ENCODE assay signal across 14 mouse cellular contexts in genomic region chr13:103095491-103095890, GRCm38 (mm10).
A peak's percentile ranks its signal among the peaks of the same experiment; 100 is the strongest.
DNase-seq lines count a peak whose midpoint lies in the region; ATAC-seq and TF ChIP-seq lines count a peak whose summit lies in the region.
"Had no signal": no experiment of that assay in that cellular context is flagged by ENCODE, and none has a peak within 500 bp of the region (broad histone marks: within the 10 kb centered on the region; RNA-seq: fewer than 3 reads in every experiment).

No protein-coding gene starts in this region.

- H3K4me3 ChIP-seq in heart, embryonic 15.5 days, result peak overlapping the region; percentile 70
- peak overlapping the region; percentile 26; the same call in 1 of the 2 replicates for H3K4me3 ChIP-seq in lung, embryonic 16.5 days (ENCODE audit: low read length)
- no peak overlapping the region for H3K4me3 ChIP-seq in lung, adult 2 months (replicated peaks; ENCODE audit: extremely low read depth, low read depth, low read length)
- peak overlapping the region; percentile 14 for H3K4me3 ChIP-seq in midbrain, embryonic 16.5 days (ENCODE audit: low read depth, low read length)

- H3K36me3 ChIP-seq in heart, embryonic 15.5 days, result no peaks in the 10 kb centered on the region
- no peaks in the 10 kb centered on the region for H3K36me3 ChIP-seq in lung, embryonic 16.5 days (ENCODE audit: control insufficient read depth, insufficient read depth, low read length)
- no peaks in the 10 kb centered on the region for H3K36me3 ChIP-seq in midbrain, embryonic 16.5 days (ENCODE audit: control insufficient read depth, insufficient read depth, low read length)
- H3K36me3 ChIP-seq: embryonic facial prominence, embryonic 13.5 days; forebrain, embryonic 15.5 days; stomach, embryonic 15.5 days had no signal

- TF ChIP-seq CTCF in lung, adult 2 months (IDR thresholded peaks at IDR 0.05; ENCODE audit: insufficient read depth, low read length), result no peak

- no peak for ATAC-seq in heart, embryonic 15.5 days (replicated peaks; ENCODE audit: insufficient number of reproducible peaks, insufficient read depth, low FRiP score, low read depth)
- no peak for ATAC-seq in lung, embryonic 16.5 days (ENCODE audit: low read depth)
- ATAC-seq in granulocyte monocyte progenitor cell, adult 5-6 weeks (replicated peaks; ENCODE audit: poor library complexity, severe bottlenecking), result peak; percentile 42; the same call in 1 of the 2 replicates
- ATAC-seq in midbrain, embryonic 16.5 days, result no peak
- no peak for ATAC-seq in erythroblast, adult 5-6 weeks (replicated peaks; ENCODE audit: low FRiP score, poor library complexity, severe bottlenecking)

- intact Hi-C loops in heart, postnatal 36 days (cut with DNase I), result loop anchor here (5.0 kb wide), 1 partner anchor 138 kb away; no protein-coding TSS in a partner anchor

- WGBS in heart, embryonic 15.5 days, result 21% methylated on average over 7 of the region's 7 CpGs
- 56% methylated on average over 7 of the region's 7 CpGs for WGBS in lung, embryonic 16.5 days
- WGBS in lung, adult 2 months, result 40% methylated on average over 7 of the region's 7 CpGs
- 47% methylated on average over 7 of the region's 7 CpGs for WGBS in midbrain, embryonic 16.5 days

- peaks cover 20% of the 10 kb centered on the region; the same call in 1 of the 2 replicates for H3K4me1 ChIP-seq in heart, embryonic 15.5 days (replicated peaks)
- H3K4me1 ChIP-seq in lung, embryonic 16.5 days (replicated peaks; ENCODE audit: control insufficient read depth, insufficient read depth, low read length), result peaks cover 3% of the 10 kb centered on the region; the same call in 1 of the 2 replicates
- peaks cover 2% of the 10 kb centered on the region; the same call in 1 of the 2 replicates for H3K4me1 ChIP-seq in lung, adult 2 months (ENCODE audit: control insufficient read depth, insufficient read depth, low read length)
- H3K4me1 ChIP-seq in midbrain, embryonic 16.5 days (ENCODE audit: control insufficient read depth, insufficient read depth, low read length), result peaks cover 8% of the 10 kb centered on the region
- H3K4me1 ChIP-seq: stomach, embryonic 15.5 days had no signal

- H3K4me2 ChIP-seq in heart, embryonic 15.5 days, result peak overlapping the region; percentile 79
- H3K4me2 ChIP-seq in lung, embryonic 16.5 days (ENCODE audit: low read depth, low read length), result peak overlapping the region; percentile 28; the same call in 1 of the 2 replicates
- peak overlapping the region; percentile 30 for H3K4me2 ChIP-seq in midbrain, embryonic 16.5 days (ENCODE audit: low read length)

- no peak for TF ChIP-seq POLR2A in lung, adult 2 months (IDR thresholded peaks at IDR 0.05; ENCODE audit: borderline replicate concordance, extremely low read depth, low read depth, low read length)

- H3K27me3 ChIP-seq in heart, embryonic 15.5 days, result no peaks in the 10 kb centered on the region
- no peaks in the 10 kb centered on the region for H3K27me3 ChIP-seq in lung, embryonic 16.5 days (ENCODE audit: control insufficient read depth, insufficient read depth, low read depth, low read length)
- no peaks in the 10 kb centered on the region for H3K27me3 ChIP-seq in midbrain, embryonic 16.5 days (ENCODE audit: control insufficient read depth, insufficient read depth, low read depth, low read length)
- H3K27me3 ChIP-seq: stomach, embryonic 15.5 days had no signal

- peak overlapping the region; percentile 92 for H3K27ac ChIP-seq in heart, embryonic 15.5 days
- H3K27ac ChIP-seq in lung, embryonic 16.5 days (ENCODE audit: low read length), result 0 out of 2 replicates have a peak overlapping the region, but pooled peaks have one; percentile 34
- H3K27ac ChIP-seq in midbrain, embryonic 16.5 days (ENCODE audit: low read length), result no peak overlapping the region
- H3K27ac ChIP-seq: forebrain, embryonic 15.5 days had no signal

- peak overlapping the region; percentile 46; the same call in 1 of the 2 replicates for H3K9ac ChIP-seq in heart, embryonic 15.5 days
- no peak overlapping the region for H3K9ac ChIP-seq in lung, embryonic 16.5 days (ENCODE audit: low read length)
- no peak overlapping the region for H3K9ac ChIP-seq in midbrain, embryonic 16.5 days (ENCODE audit: low read depth, low read length)
- H3K9ac ChIP-seq: embryonic facial prominence, embryonic 13.5 days; forebrain, embryonic 15.5 days; stomach, embryonic 15.5 days had no signal

- no peak for DNase-seq in heart, postnatal 36 days
- no peak for DNase-seq in lung, adult 2 months
- DNase-seq in thymus, adult 18-20 months, result no peak
- DNase-seq: cerebellum, adult 9-11 months; kidney, postnatal 14 days; right cerebral cortex, postnatal 14 days had no signal

- H3K9me3 ChIP-seq in heart, embryonic 15.5 days (replicated peaks), result no peaks in the 10 kb centered on the region
- H3K9me3 ChIP-seq in lung, embryonic 16.5 days (ENCODE audit: control insufficient read depth, low read length), result no peaks in the 10 kb centered on the region
- no peaks in the 10 kb centered on the region for H3K9me3 ChIP-seq in midbrain, embryonic 16.5 days (replicated peaks; ENCODE audit: control insufficient read depth, low read length, poor library complexity, severe bottlenecking)
- H3K9me3 ChIP-seq: embryonic facial prominence, embryonic 13.5 days; forebrain, embryonic 15.5 days; stomach, embryonic 15.5 days had no signal

Comparison
In these comparisons a context has a peak if more than half of its experiments do, and no peak if none do; other contexts are left out.
1. H3K4me2 ChIP-seq: peak in every context shown above with its lines; median percentile 79 in heart, embryonic 15.5 days; 30 in midbrain, embryonic 16.5 days; 28 in lung, embryonic 16.5 days.